Mouse (Mus musculus) erythroblast, adult 5-6 weeks (primary cell): Measurements from ENCODE around the gene Rac3. TPM values are rescaled to one million over a fixed set of nuclear protein-coding genes. Genes with fewer than 3 reads are reported as not detected.
A peak's percentile ranks its signal among the peaks of the same experiment; 100 is the strongest.
"Not testable (repeated sequence)": the region's sequence is repeated elsewhere in the genome, so short reads cannot be mapped to it uniquely, and the experiment has no call there.

Experiments
- ATAC-seq: replicated peaks from 2 replicates; pipeline ENCODE4 v1.8.0; 2016; ENCODE audit warnings: moderate number of reproducible peaks, mild to moderate bottlenecking, moderate TSS enrichment, inconsistent platforms; ENCODE audit not compliant: poor library complexity, low FRiP score, severe bottlenecking
- total RNA-seq, 2 experiments: library from RNA; stranded (forward) in 1 of 2; stranded (reverse) in 1 of 2; fragments of 150-400 nt in 1 of 2; fragments of 200-764, 138-1000 nt in 1 of 2; gene quantifications; 2 replicates each; pipeline versions ENCODE4 v1.2.3 to v1.2.4; 2015 to 2017; ENCODE audit warnings: low replicate concordance in 2 of 2

Gene Rac3
- total RNA-seq (2015; ENCODE audit: low replicate concordance) (3.3 TPM in 1 of 2 replicates, not detected in the other), total RNA-seq (2017; ENCODE audit: low replicate concordance) (not detected in 2 replicates)

- ATAC-seq: no peak
Observed at GRCm38 (mm10) chr11:120721124-120722066, at the start of gene Rac3. Gene Rac3, plus strand, starts transcription at chr11:120721470.

- ATAC-seq: peak; percentile 93
Observed at GRCm38 (mm10) chr11:120672687-120673593, 48.3 kb upstream of the Rac3 start, which contains the start of gene Aspscr1. Gene Aspscr1, plus strand, starts transcription at chr11:120672973.

GRCm38 (mm10) chr11:120673594-120674122, 47.6 kb upstream of the Rac3 start:
- no peak; the same call in none of the 2 replicates for ATAC-seq

GRCm38 (mm10) chr11:120675875-120676274, 45.4 kb upstream of the Rac3 start:
- ATAC-seq: not testable (repeated sequence)

- no peak for ATAC-seq
Observed at GRCm38 (mm10) chr11:120676951-120677350, 44.3 kb upstream of the Rac3 start.

- peak; percentile 69 for ATAC-seq
Observed at GRCm38 (mm10) chr11:120679909-120680308, 41.4 kb upstream of the Rac3 start.

GRCm38 (mm10) chr11:120682683-120683082, 38.6 kb upstream of the Rac3 start:
- ATAC-seq: no peak

- ATAC-seq: no peak
Observed at GRCm38 (mm10) chr11:120683536-120683935, 37.7 kb upstream of the Rac3 start.

GRCm38 (mm10) chr11:120684086-120684485, 37.2 kb upstream of the Rac3 start:
- no peak for ATAC-seq

- ATAC-seq: no peak
Observed at GRCm38 (mm10) chr11:120684660-120685059, 36.6 kb upstream of the Rac3 start.

- ATAC-seq: no peak
Observed at GRCm38 (mm10) chr11:120686650-120687272, 34.5 kb upstream of the Rac3 start.

- ATAC-seq: no peak
Observed at GRCm38 (mm10) chr11:120689365-120689764, 31.9 kb upstream of the Rac3 start.

GRCm38 (mm10) chr11:120692471-120693011, 28.7 kb upstream of the Rac3 start:
- no peak for ATAC-seq

- ATAC-seq: no peak
Observed at GRCm38 (mm10) chr11:120693461-120693860, 27.8 kb upstream of the Rac3 start.

GRCm38 (mm10) chr11:120695184-120695583, 26.1 kb upstream of the Rac3 start:
- no peak for ATAC-seq

GRCm38 (mm10) chr11:120695641-120696040, 25.6 kb upstream of the Rac3 start:
- ATAC-seq: no peak

- no peak for ATAC-seq
Observed at GRCm38 (mm10) chr11:120696568-120696967, 24.7 kb upstream of the Rac3 start.

GRCm38 (mm10) chr11:120697741-120698140, 23.5 kb upstream of the Rac3 start:
- ATAC-seq: no peak
